Mouse (Mus musculus) brain, embryonic 14.5 days (tissue): Measurements from ENCODE around the gene Xndc1. TPM values are rescaled to one million over a fixed set of nuclear protein-coding genes. Genes with fewer than 3 reads are reported as not detected.
"Not testable (repeated sequence)": the region's sequence is repeated elsewhere in the genome, so short reads cannot be mapped to it uniquely, and the experiment has no call there.

Experiments
- DNase-seq: peaks from one replicate; pipeline ENCODE4 v3.0.0-alpha.2; 2011; ENCODE audit warnings: low read depth
- CTCF ChIP-seq: fragments of 200-500 bp; IDR thresholded peaks from 2 replicates; pipeline ENCODE4 v1.5.1; 2012; ENCODE audit warnings: inconsistent platforms, mild to moderate bottlenecking, moderate library complexity, borderline replicate concordance; ENCODE audit not compliant: insufficient read depth, insufficient read length; ENCODE audit errors: extremely low read depth
- POLR2A ChIP-seq: fragments of 200-500 bp; IDR thresholded peaks from 2 replicates; pipeline ENCODE4 v1.6.1; 2012; ENCODE audit warnings: mild to moderate bottlenecking, inconsistent platforms, borderline replicate concordance; ENCODE audit not compliant: poor library complexity, insufficient read depth, insufficient read length, severe bottlenecking; ENCODE audit errors: extremely low read depth
- polyA plus RNA-seq: library from polyadenylated mRNA; depleted of rRNA; stranded (reverse); fragments of >200 nt; gene quantifications from 2 replicates; pipeline ENCODE4 v1.2.3, GENCODE M21; 2012; rRNA removed

Gene Xndc1
- polyA plus RNA-seq = 44.4 and 63.2 TPM in 2 replicates

DNA sequence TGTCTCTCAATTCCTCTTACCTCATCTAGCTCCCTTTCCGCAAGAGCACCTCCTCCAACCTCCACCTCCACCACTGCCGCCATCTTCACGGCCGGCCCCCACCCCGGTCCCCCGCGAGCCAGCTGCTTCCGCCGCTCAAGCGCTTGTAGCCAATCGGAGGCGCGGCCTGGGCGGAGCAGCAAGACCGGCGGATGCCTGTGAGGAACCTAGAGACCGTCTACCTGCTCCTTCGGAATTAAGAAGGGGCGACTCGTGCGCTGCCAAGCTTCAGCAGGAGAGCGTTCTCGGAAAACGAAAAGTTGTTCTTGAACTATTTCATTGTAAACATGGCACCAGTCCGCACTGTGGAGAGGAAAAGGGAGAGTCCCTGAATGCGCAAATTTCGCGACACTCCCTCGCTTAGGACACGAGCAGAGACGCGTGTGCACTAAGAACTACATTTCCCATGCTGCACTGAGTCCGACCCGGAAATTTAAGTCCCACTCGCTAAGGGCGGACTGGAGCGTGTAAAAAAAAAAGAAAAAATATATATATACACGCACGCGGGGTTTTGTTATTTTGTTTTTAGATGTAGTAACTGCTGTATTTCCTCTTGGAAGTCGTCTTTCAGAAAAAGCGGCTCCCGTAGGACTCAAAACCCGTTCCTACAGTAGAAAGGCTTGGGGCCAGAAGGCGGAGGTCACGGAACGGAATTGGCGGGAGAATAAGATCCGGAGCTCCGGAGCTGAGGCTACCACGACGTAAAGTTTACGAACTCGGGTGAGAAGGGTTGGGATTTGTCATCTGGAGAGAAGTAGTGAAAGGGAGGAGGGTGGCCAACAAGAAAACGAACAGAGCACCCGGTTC is at the start of gene Xndc1, which contains the start of the genes Rnf121 and Xntrpc:
Xndc1 (plus strand) TSS at position 466 of the 846 bp plus-strand sequence.
Rnf121 (minus strand) TSS at position 424 of the 846 bp plus-strand sequence.
Xntrpc (plus strand) TSS at position 668 of the 846 bp plus-strand sequence.
- TF ChIP-seq CTCF (no peak), POLR2A (peak; percentile 59; the same call in 1 of the 2 replicates)

DNA sequence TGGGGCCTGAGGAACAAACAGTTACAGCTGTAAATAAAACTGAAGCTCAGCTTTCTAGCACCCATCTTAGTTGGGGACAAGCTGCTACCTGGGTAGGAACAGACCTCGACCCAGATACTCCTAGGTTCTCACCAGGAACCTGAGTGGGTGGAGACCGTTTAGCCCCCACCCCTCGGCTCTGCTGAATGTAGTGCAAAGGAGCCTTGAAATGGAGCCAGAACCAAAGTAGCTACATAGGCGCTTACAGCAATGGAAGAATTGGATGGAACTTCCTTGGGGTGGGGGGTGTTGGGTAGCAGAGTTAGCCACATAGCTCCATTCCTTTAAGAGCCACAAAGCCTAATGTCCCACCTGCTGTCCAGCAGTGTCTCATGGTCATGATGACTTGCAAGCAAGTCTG is 48.4 kb upstream of the Xndc1 start:
- no peak for TF ChIP-seq CTCF
- TF ChIP-seq POLR2A = no peak
- DNase-seq = no peak

More for the DNA sequence above, at the start of gene Xndc1, which contains the start of the genes Rnf121 and Xntrpc:
- DNase-seq = peak; percentile 98

GRCm38 (mm10) chr7:102017452-102017851 is 47.9 kb upstream of the Xndc1 start:
- TF ChIP-seq CTCF (no peak), POLR2A (no peak)

GRCm38 (mm10) chr7:102018034-102018433 is 47.3 kb upstream of the Xndc1 start:
- TF ChIP-seq CTCF (no peak), POLR2A (no peak)
- no peak for DNase-seq

More at GRCm38 (mm10) chr7:102017452-102017851, 47.9 kb upstream of the Xndc1 start:
- no peak for DNase-seq

DNA sequence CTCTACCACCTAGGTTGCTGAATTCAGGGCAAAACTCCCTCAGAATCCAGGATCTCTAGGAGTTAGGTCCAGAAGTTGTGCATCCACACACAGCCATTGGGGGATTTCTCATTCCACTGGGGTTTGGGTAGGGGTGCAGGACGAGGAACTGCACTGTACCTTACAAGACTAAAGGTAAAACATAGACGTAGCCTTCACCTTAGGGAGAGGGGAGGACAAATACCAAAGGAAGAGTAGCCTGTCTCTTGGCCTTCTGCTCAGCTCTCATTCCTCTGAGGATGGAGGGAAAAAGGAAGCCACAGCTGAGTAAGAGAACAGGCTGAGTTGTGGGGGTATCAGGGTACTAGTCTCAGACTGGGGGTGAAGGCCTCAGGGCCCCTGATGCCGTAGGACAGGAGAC is 46.7 kb upstream of the Xndc1 start, which contains the start of gene Il18bp:
Il18bp (minus strand) TSS at position 101 of the 400 bp plus-strand sequence.
- TF ChIP-seq POLR2A (no peak), CTCF (no peak)
- no peak for DNase-seq

DNA sequence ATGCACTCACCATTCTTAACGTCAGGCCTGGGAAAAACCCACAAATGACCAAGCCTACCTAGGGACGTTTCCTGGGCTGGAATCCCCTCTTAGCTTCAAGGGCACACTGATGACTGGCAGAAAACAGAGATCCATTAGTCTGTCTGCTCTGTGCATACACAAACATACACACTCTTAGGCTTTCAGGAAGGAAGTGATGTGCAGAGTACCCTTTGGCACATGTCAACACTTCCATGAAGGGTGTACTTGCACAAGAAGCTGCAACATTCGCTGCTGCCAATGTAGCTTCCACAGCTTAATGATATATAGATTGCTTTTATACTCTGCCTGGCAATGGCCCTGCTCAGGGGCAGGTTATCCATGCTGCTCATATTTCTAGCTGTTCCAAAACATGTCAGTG is 45.9 kb upstream of the Xndc1 start:
- TF ChIP-seq CTCF (no peak), POLR2A (no peak)
- DNase-seq = no peak

DNA sequence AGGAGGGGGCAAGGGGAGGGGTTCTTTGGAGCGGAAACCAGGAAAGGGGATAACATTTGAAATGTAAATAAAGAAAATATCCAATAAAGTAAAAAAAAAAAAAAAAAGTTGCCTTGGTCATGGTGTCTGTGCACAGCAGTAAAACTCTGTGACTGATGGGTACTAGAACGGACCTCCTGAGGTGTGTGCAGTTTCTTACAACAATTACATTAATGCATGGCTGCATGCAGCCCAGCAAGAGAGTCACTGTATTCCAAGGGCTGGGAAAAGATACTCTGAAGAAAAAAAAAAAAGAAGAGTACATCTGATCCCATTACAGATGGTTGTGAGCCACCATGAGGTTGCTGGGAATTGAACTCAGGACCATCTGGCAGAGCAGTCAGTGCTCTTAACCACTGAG is 44.4 kb upstream of the Xndc1 start:
- DNase-seq = not testable (repeated sequence)

DNA sequence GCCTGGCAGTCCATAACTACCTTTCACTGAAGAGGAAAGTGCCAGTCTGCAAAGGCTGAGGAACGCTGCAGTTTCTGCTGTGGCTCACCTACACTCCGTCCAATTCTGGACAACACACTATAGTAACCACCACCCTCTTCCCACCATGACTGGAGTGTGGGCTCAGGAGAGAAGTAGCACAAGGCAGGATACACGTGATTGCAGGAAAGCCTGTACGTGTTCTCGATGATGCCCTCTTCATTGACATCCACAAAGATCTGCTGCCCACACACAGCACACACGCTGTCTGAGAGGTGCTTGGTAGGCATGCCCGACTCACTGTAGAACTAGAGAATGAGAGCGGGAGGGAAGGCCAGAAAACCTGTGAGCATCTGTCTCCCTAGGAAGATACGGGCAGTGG is 41.5 kb upstream of the Xndc1 start:
- DNase-seq = no peak
- TF ChIP-seq CTCF (no peak), POLR2A (no peak)

DNA sequence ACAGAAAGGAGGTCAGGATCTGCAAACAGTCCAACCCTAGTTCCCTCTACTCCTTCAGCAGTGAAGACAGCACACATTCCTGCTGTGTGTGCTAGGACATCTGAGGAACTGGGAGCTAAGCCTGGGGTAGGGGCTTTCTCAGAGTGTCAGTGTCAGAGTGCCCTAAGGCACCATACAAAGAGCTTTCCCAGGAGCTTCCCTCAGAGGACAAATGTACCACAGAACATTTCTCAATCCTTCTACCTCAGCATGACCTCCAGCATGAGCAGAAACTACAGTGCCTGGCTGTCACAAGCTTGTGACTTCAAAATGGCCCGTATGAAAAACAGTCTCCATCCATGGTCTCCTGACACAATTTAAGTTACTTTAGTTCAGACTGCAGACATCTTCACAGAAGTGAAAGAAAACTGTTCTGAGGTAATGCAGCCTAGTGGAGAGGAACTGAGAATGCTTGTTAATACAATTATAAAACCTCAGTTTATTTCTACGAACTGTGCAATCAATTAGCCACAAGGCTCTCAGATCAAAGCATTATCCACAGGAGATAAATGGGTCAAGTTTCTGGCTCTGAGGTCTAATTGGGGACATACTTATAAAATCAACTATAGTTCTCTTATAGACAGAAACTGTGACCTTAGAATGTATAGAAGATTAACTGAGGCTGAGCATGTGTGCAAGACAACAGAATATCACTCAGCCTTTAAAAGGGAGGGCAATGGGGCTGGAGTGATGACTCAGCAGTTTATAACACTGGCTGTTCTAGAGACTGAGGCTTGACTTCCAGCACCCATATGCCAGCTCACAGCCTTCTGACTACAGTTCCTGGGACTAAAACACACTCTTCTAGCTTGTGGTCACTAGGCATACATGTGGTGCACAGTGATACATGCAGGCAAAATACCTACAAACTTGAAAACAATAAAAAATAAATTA is 39.9 kb upstream of the Xndc1 start:
- TF ChIP-seq POLR2A = no peak
- no peak for TF ChIP-seq CTCF
- DNase-seq = no peak

DNA sequence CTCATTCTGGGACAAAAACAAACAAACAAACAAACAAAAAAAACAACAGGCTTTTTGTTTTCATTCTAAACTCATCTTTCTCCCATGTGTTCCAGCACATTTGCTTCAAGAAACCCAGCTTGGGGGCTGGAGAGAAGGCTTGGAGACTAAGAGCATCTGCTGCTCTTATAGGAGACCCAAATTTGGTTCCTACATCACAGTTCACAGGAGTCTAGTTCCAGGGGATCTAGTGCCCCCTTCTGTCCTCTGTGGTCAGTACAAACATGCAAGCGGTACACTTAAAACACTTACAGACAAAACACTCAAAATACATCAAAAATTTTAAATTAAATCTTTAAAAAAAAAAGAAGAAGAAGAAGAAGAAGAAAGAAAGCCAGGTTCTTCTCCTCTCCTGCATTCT is 30.4 kb upstream of the Xndc1 start:
- TF ChIP-seq CTCF (peak; percentile 12; the same call in 1 of the 2 replicates), POLR2A (no peak)
- no peak for DNase-seq

DNA sequence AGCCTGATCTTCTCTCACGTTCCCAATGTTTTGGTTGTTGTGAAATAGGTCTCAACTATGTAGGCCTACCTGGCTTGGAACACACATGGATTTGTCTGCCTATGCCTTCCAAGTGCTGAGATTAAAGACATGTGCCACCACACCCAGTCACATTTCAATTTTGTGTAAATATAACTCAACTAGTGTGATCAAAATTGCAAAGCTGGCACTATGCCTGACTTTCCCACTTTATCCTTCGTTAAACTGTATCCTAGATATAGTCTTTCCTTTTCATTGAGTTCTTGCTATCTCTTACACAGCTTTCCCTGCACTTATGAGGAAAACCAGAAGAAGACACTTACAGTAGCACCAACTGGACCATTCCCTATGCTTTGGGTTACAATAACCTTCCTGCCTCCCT is 29.8 kb upstream of the Xndc1 start:
- TF ChIP-seq POLR2A = no peak
- no peak for TF ChIP-seq CTCF

More for the DNA sequence above, 29.8 kb upstream of the Xndc1 start:
- DNase-seq = no peak
